Mouse (Mus musculus) gastrocnemius, adult 8-10 months (tissue): ENCODE data around the gene Lhx2. TPM values are rescaled to one million over a fixed set of nuclear protein-coding genes. Genes with fewer than 3 reads are reported as not detected.

Experiments
- DNase-seq, 2 experiments: peaks; one replicate each; pipeline ENCODE4 v3.0.0; 2022; ENCODE audit warnings: low spot score in 2 of 2
- total RNA-seq, 4 experiments: library from RNA; stranded (reverse); gene quantifications; 2 replicates each; pipeline ENCODE4 v1.2.4; 2022

The Lhx2 gene
- total RNA-seq, 4 experiments from 2014 or later, result 0.09 to 0.32 (median 0.15) TPM; not detected in 1

- DNase-seq, result no peak
Measured at GRCm38 (mm10) chr2:38359186-38359585, 20.1 kb downstream of the Lhx2 start.

- DNase-seq, result no peak
Measured at GRCm38 (mm10) chr2:38359811-38360210, 20.7 kb downstream of the Lhx2 start.

DNA sequence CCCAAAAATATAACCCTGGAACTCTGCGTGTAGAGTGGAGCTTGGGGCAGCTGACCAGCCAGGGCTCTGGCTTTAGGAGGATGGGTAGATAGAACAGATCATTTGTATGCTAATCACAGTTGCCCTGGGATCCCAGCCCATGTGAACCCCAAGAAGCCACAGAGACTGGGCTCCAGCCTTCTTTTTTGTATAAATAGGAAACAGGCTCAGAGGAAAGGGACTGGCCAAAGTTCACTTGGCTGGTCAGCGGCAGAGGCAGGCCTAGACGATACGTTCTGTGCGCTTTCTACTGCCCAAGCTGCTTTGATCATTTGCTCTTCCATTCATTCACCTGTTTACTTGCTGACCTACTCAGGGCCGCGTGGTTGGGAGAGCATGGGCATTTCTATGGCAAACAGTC, 27.1 kb downstream of the Lhx2 start:
- no peak for DNase-seq

- DNase-seq, result peak in 1 of 2 experiments; percentile 32
Measured at GRCm38 (mm10) chr2:38367023-38367422, 27.9 kb downstream of the Lhx2 start.

DNA sequence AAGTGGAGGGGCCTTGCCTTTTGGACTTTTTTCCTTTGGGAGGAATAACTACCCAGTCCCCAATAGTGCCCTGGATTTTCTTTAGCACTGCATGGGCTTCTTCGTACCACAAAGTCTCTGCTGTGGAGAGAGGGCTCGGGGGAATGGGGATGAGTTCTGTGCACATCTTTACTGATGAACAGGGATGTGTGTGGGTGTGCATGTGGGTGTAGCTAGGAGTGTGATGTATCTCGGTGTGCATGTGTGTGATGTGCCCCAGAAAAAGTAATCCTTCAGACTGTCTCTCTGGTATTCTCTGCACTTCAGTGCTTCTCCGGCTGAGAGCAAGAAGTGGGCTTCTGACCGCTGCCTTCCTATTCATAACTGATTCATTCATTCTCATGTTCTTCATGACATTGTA, 28.8 kb downstream of the Lhx2 start:
- no peak for DNase-seq

- no peak for DNase-seq
Measured at GRCm38 (mm10) chr2:38368746-38369330, 29.8 kb downstream of the Lhx2 start.

DNA sequence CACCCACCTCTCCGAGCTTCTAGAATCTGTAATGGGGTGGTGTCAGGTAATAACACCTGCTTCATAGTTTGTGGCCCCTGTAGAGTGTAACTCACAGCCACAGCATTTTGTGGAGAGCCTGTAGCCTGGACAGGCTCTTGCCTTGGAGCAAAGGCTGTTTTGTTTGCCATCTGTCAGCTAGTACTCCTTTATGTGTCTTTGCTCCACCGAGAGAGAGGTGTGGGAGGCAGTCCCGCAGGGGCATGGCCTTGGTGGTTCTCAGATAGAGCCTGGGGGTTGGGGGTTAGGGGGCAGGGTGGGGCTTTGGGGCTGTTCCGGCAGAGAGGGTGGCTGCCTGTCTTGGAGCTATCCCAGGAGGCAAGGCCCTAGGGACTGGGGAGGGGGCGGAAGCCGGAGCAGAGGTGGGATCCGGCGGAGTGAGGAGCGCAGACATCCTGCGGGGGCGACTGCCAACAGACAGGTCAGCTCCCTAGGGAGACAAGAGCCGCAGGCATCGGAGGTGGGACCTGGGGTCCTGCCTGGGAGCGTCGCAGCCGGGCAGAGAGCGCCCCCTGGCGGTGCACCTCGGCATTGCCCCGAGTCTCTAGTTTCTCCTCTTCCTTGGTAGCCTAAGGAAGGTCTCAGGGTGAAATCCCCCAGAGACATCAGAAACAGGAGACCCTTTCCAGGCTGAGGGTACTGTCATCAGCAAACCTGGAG, 36.7 kb downstream of the Lhx2 start:
- DNase-seq, result peak; percentile 28 to 34

DNA sequence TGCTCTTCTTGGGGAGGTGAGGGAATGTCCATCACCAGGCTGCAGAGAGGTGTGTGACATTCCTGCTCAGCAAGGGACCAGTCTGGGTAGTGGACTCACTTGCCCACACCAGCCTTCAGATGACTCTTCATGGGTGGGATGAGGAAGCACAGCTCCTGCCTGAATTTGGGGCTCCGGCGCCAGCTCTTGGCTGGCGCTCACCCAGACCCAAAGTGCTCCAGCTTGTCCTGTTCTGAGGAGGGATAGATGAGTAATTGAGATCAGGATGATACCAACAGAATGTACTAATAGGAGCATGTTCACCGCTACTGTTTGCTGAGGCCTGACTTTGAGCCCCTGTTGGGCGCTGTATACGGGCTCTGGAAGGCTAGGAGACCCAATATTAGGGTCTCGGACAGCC, 38.2 kb downstream of the Lhx2 start:
- DNase-seq, result no peak

- DNase-seq, result no peak
Measured at GRCm38 (mm10) chr2:38378346-38378745, 39.3 kb downstream of the Lhx2 start.

DNA sequence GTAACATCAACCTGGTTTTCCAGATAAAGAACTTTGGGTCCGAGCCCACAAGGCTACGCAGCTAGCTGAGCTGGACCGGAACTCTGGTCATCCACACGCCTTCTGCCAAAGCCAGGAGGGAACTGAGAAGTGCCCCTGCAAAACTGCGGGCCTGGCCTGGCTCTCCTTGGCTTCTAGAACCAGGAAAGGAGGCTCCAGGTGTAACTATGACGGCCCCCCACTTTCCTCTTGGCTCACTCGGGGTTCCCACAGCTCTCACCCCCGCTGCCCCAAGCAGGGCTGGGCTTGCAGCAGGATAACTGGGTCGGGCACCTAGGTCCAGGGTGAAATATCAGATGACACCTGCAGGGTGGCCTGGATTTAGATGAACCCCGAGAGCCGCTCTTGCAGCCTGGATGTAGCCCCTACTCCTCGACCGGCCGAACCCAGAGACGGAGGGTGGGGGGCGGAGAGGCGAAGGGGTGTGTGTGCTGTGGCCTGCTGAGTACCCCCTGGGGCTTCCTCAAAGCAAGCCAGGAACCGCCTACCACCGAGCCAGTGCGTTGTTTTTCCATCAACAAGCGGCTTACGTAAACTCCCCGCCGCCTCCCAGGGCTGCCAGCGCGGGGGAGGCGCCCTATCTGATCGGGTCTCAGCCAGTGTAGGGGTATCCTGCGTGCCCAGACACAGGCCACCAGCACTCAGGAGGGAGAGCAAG, 39.9 kb downstream of the Lhx2 start:
- no peak for DNase-seq

DNA sequence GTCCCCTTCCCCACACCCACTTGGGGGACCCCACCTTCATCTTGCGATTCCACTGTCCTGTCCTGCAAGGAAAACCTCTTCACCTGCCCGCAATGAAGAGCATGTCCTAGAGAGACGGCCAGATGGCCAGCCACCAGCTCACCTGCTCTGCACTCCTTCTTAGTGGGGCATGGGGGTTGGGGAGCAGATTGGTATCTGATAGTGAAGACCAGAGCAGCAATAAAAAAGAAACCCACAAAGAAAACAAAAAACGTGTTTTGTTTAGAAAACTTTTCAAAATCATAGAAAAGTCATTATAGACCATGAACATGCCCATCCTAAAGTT, 40.4 kb downstream of the Lhx2 start:
- DNase-seq, result no peak

DNA sequence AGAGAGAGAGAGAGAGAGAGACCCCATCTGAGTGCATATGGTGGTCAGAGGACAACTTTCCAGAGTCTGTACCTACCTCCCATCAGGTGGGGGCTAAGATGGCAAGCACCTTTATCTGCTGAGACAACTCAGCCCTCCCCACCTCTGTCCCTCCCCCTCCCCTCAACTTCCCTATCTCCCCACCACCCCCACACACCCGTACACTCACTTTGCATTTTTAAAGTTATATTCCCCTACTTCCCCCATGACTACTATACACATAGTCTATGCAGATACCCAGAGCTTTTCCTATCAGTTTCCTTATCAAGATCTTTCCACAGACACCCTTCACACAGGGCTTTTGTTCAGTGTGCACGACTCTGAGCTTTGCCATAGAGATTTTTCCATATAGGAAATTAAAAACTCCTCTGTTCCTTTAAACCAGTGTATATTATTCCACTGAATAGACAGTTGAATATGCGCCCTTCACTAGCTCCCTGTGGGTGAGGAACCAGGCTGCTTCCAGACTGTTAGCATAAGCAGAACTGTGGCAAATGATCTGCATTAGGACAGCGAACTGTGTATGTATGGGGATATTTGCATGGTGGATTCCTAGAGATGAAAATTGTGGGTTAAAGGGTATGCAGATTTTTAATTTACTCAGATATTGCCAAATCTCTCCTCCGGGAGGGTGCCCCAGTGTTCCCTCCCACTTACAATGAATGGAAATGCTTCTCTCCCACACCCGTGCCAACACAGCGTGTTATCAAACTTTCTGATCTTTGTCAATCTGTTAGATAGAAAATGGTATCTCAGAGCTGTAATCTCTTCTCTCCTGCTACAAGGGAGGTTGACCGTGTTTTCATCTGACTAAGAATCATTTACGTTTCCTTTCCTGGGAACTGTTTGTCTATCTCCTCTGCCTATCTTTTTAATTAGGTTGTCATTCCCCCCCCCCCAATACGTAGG, 41.3 kb downstream of the Lhx2 start:
- no peak for DNase-seq

GRCm38 (mm10) chr2:38387568-38388262, 48.6 kb downstream of the Lhx2 start:
- no peak for DNase-seq

DNA sequence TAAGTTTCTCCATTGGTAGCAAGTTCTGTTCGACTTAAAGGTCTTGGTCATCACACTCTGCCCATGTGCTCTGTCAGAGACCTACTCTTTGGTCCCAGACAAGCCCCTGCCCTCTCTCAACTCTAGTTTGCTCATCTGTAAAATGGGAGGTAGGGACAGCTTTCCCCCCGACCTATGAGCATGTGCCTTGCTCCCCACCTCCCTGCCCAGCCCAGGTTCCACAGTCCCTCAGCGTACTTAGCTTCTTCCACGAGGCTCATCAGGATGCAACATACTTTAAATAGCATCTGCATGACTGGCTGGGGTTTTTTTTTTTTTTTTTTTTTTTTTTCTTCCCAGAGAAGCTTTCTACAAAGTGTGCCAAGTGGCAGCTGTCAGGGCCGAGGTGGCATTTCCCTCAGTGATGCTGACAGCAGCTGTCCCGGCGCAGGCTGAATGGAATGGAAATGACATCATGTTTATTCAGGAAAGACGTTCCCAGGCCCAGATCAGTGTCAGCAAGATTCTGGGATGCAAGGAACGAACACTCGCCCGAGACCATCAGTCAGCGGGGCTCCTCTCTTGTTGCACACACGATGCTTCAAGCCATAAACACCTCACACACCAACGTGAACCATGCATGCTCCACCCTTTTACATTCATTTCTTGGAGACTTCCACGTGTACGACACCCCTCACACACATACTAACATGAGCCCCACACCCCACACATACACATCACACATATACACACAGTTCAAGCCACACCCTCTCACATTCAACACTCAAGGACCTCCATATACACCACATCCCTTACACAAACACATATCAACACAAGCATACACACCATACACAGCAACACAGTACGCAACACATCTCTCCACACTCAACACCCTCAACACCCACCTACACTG, 56.1 kb downstream of the Lhx2 start:
- DNase-seq, result peak; percentile 51 to 70

- no peak for DNase-seq
Measured at GRCm38 (mm10) chr2:38395869-38396236, 56.8 kb downstream of the Lhx2 start.

- no peak for DNase-seq
Measured at GRCm38 (mm10) chr2:38397306-38397705, 58.2 kb downstream of the Lhx2 start.

DNA sequence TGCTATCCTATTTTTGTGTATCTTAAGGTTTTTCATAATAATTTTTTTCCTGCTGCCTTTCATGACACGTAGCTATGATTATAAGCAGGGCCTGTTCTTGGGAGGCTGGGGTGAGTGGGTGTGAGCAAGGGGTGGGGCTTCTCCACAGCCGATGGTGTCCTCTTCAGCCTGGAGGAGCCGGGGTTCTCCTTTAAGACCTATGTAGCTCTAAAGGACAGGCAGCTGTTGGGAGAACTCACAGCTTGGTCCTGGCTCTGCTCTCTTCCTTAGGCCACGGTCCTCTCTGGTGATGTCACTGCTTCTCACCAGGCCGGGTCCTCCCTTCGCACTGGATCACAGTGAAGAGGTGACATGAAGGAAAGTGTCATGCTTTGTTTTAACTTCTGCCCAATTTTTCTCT, 58.8 kb downstream of the Lhx2 start:
- no peak for DNase-seq

DNA sequence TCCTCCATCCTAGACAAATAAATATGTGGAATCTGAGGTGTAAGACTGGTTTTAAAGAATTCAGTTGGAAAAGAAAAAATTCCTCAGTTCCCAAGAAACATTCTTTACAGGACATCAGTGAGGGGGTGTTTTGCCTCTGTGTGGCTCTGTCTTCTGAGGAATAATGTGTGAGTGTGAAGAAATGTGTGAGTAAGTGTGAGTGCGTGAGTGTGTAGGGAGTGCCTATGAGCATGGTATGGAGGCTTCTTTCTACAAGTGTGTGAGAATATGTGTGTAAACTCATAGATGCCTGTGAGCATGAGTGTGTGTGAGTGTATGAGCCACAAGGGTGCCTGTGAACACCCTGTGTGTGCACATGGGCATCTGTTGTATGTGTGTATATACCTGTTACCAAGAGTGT, 63.5 kb downstream of the Lhx2 start:
- DNase-seq, result no peak

DNA sequence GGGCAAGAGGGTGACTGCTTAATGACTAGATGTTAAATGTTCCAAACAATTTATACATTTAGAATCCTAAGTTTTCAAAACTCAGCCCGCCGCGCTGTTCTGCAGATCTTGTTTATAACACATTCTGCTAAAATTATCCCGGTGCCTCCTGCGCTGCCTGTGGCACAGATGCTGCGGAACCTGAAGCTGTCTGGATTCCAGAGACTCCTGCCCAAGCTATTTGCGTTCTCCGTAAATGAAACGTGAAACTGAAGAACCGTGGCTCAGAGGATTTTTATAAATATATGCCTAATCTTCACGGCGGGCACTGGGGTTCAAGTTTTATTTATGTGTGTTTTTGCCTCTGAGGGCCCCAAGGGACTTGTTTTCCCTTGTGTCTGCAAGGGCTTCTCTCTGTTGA, 64.2 kb downstream of the Lhx2 start:
- DNase-seq, result peak; percentile 26 to 36

- DNase-seq, result no peak
Measured at GRCm38 (mm10) chr2:38404007-38404596, 65.0 kb downstream of the Lhx2 start.
